Mouse (Mus musculus): ENCODE measurements around the gene Plod2.

GRCm38 (mm10) chr9:92599940-92600538 is 58.0 kb downstream of the Plod2 start:
- TF ChIP-seq EP300 (IDR thresholded peaks at IDR 0.05) (no peak), CTCF (IDR thresholded peaks at IDR 0.05) (no peak)

Data from lung, postnatal 0 days (tissue).